Mouse (Mus musculus) thymus, adult 2 months (tissue): ENCODE measurements at regions not wholly inside any gene's neighbourhood (a gene's known extent, or its start where the extent isn't known, plus 50 kb on each side); places are given as distances from the start of the nearest gene placed in this dataset.

Experiments used
- CTCF ChIP-seq: fragments of 200-500 bp; IDR thresholded peaks from 2 replicates; pipeline ENCODE4 v1.5.1; 2012; ENCODE audit warnings: mild to moderate bottlenecking, control low read depth, low read length, moderate library complexity, borderline replicate concordance; ENCODE audit not compliant: control insufficient read depth, poor library complexity, insufficient read depth; ENCODE audit errors: extremely low read depth
- POLR2A ChIP-seq: fragments of 200-500 bp; IDR thresholded peaks from 2 replicates; pipeline ENCODE4 v1.6.1; 2012; ENCODE audit warnings: mild to moderate bottlenecking, low read length, control low read depth, moderate library complexity; ENCODE audit not compliant: control insufficient read depth, poor library complexity, insufficient read depth; ENCODE audit errors: extremely low read depth

DNA sequence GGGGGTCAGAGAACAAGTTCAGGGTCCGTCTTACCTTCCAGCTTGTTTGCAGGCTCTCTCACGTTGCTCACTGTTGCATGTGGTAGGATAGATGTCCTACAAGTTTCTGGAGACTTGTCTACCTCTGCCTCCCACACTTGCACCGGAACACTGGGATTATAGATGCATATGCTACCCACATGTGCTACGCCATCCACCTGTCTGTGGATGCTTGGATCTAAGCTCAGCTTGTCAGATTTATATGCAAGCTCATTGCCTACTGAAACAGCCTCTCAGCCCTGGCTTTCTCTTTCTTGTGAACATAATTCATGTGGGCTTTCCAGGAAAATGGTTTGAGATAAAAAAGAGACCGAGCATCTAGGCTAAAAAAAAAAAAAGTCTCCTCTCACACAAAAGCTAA is 353.0 kb downstream of the Nucb2 start:
- TF ChIP-seq CTCF (no peak), POLR2A (no peak)
